Mouse (Mus musculus): Measurements from ENCODE around the gene Zfp799.

GRCm38 (mm10) chr17:32830418-32830782, 339 bp upstream of the Zfp799 start:
- TF ChIP-seq CTCF (IDR thresholded peaks at IDR 0.05; ENCODE audit: low read depth, low read length) (no peak), POLR2AphosphoS5 (IDR thresholded peaks at IDR 0.05; ENCODE audit: insufficient replicate concordance, low read depth, low read length) (no peak), GATA1 (IDR thresholded peaks at IDR 0.05; ENCODE audit: borderline replicate concordance, low read length) (no peak)

Measured in G1E (cell line).